ENCODE assay signal across 8 mouse cellular contexts in genomic region chr15:32779274-32779615, GRCm38 (mm10).
DNase-seq lines count a peak whose midpoint lies in the region; ATAC-seq and TF ChIP-seq lines count a peak whose summit lies in the region.
"Not testable (repeated sequence)": the region's sequence is repeated elsewhere in the genome, so short reads cannot be mapped to it uniquely, and the experiment has no call there.

No protein-coding gene starts in this region.

- not testable (repeated sequence) for DNase-seq in cerebellum, adult 2 months; intestine, embryonic 14.5 days (ENCODE audit: low spot score); limb, embryonic 10.5 days (ENCODE audit: low spot score); liver, postnatal 0 days

- H3K4me3 ChIP-seq in cerebellum, adult 2 months (replicated peaks; ENCODE audit: insufficient read depth, low read depth, low read length): peak overlapping the region; percentile 46
- peak overlapping the region; percentile 52 for H3K4me3 ChIP-seq in forebrain, embryonic 13.5 days
- peak overlapping the region; percentile 59 for H3K4me3 ChIP-seq in heart, embryonic 15.5 days
- peak overlapping the region; percentile 65 for H3K4me3 ChIP-seq in intestine, embryonic 14.5 days (ENCODE audit: low read depth, low read length)
- peak overlapping the region; percentile 62 for H3K4me3 ChIP-seq in limb, embryonic 10.5 days
- peak overlapping the region; percentile 40 for H3K4me3 ChIP-seq in liver, postnatal 0 days (ENCODE audit: low read depth, low read length)
- H3K4me3 ChIP-seq in midbrain, embryonic 15.5 days: peak overlapping the region; percentile 65
- H3K4me3 ChIP-seq in stomach, embryonic 15.5 days (replicated peaks): peak overlapping the region; percentile 55

- not testable (repeated sequence) for H3K36me3 ChIP-seq in forebrain, embryonic 13.5 days (ENCODE audit: poor library complexity, severe bottlenecking); heart, embryonic 15.5 days; intestine, embryonic 14.5 days (ENCODE audit: control insufficient read depth, insufficient read depth, low read length); limb, embryonic 10.5 days; liver, postnatal 0 days (replicated peaks; ENCODE audit: insufficient read depth, low read length); midbrain, embryonic 15.5 days (replicated peaks); stomach, embryonic 15.5 days

- TF ChIP-seq CTCF in cerebellum, adult 2 months (IDR thresholded peaks at IDR 0.05; ENCODE audit: borderline replicate concordance, insufficient read depth, low read depth, low read length); liver, postnatal 0 days (IDR thresholded peaks at IDR 0.05; ENCODE audit: low read depth): not testable (repeated sequence)

- not testable (repeated sequence) for TF ChIP-seq EP300 in liver, postnatal 0 days (IDR thresholded peaks at IDR 0.05; ENCODE audit: low read depth)

- H3K4me2 ChIP-seq in forebrain, embryonic 13.5 days: peak overlapping the region; percentile 77
- peak overlapping the region; percentile 78 for H3K4me2 ChIP-seq in heart, embryonic 15.5 days
- peak overlapping the region; percentile 53 for H3K4me2 ChIP-seq in intestine, embryonic 14.5 days (ENCODE audit: low read length)
- peak overlapping the region; percentile 68 for H3K4me2 ChIP-seq in liver, postnatal 0 days (ENCODE audit: low read depth, low read length)
- peak overlapping the region; percentile 74 for H3K4me2 ChIP-seq in midbrain, embryonic 15.5 days
- peak overlapping the region; percentile 67 for H3K4me2 ChIP-seq in stomach, embryonic 15.5 days

- not testable (repeated sequence) for TF ChIP-seq POLR2A in cerebellum, adult 2 months (IDR thresholded peaks at IDR 0.05; ENCODE audit: borderline replicate concordance, insufficient read depth, low read length)

- H3K9me3 ChIP-seq in forebrain, embryonic 13.5 days (replicated peaks); heart, embryonic 15.5 days (replicated peaks); intestine, embryonic 14.5 days (ENCODE audit: control insufficient read depth, low read length); limb, embryonic 10.5 days (replicated peaks); liver, postnatal 0 days (ENCODE audit: low read length); midbrain, embryonic 15.5 days; stomach, embryonic 15.5 days: not testable (repeated sequence)

- peak overlapping the region; percentile 31; the same call in 1 of the 2 replicates for H3K27ac ChIP-seq in cerebellum, adult 2 months (ENCODE audit: insufficient read depth, low read length)
- not testable (repeated sequence) for H3K27ac ChIP-seq in forebrain, embryonic 13.5 days; liver, postnatal 0 days (ENCODE audit: low read depth)
- H3K27ac ChIP-seq in heart, embryonic 15.5 days: peak overlapping the region; percentile 53
- H3K27ac ChIP-seq in intestine, embryonic 14.5 days (ENCODE audit: low read depth): peak overlapping the region; percentile 74
- peak overlapping the region; percentile 82 for H3K27ac ChIP-seq in limb, embryonic 10.5 days
- peak overlapping the region; percentile 74 for H3K27ac ChIP-seq in midbrain, embryonic 15.5 days
- H3K27ac ChIP-seq in stomach, embryonic 15.5 days: peak overlapping the region; percentile 88

- peak overlapping the region; percentile 55 for H3K9ac ChIP-seq in forebrain, embryonic 13.5 days
- H3K9ac ChIP-seq in heart, embryonic 15.5 days: peak overlapping the region; percentile 53
- peak overlapping the region; percentile 63 for H3K9ac ChIP-seq in intestine, embryonic 14.5 days (ENCODE audit: low read length)
- H3K9ac ChIP-seq in liver, postnatal 0 days (replicated peaks): not testable (repeated sequence)
- H3K9ac ChIP-seq in midbrain, embryonic 15.5 days: peak overlapping the region; percentile 63
- peak overlapping the region; percentile 68 for H3K9ac ChIP-seq in stomach, embryonic 15.5 days

- ATAC-seq in forebrain, embryonic 13.5 days; liver, postnatal 0 days; stomach, embryonic 15.5 days (ENCODE audit: insufficient read depth, low FRiP score, low read depth): not testable (repeated sequence)
- ATAC-seq in heart, embryonic 15.5 days (replicated peaks; ENCODE audit: insufficient number of reproducible peaks, insufficient read depth, low FRiP score, low read depth): peak; percentile 43; the same call in 1 of the 2 replicates
- ATAC-seq in intestine, embryonic 14.5 days (replicated peaks; ENCODE audit: low FRiP score, low TSS enrichment, low read depth): peak; percentile 35
- peak; percentile 64 for ATAC-seq in midbrain, embryonic 15.5 days (replicated peaks)

- WGBS in cerebellum, adult 2 months: 1% methylated on average over 11 of the region's 11 CpGs
- 4% methylated on average over 11 of the region's 11 CpGs for WGBS in forebrain, embryonic 13.5 days
- WGBS in heart, embryonic 15.5 days: 7% methylated on average over 11 of the region's 11 CpGs
- WGBS in intestine, embryonic 14.5 days: 2% methylated on average over 11 of the region's 11 CpGs
- WGBS in limb, embryonic 10.5 days: 10% methylated on average over 11 of the region's 11 CpGs
- WGBS in liver, postnatal 0 days (ENCODE audit: insufficient replicate concordance): 5% methylated on average over 11 of the region's 11 CpGs
- 2% methylated on average over 11 of the region's 11 CpGs for WGBS in midbrain, embryonic 15.5 days
- 6% methylated on average over 11 of the region's 11 CpGs for WGBS in stomach, embryonic 15.5 days

- H3K27me3 ChIP-seq in cerebellum, adult 2 months (ENCODE audit: control insufficient read depth, insufficient read depth, low read length); forebrain, embryonic 13.5 days; heart, embryonic 15.5 days; intestine, embryonic 14.5 days (replicated peaks; ENCODE audit: control insufficient read depth, insufficient read depth, low read length); limb, embryonic 10.5 days (ENCODE audit: low read depth, poor library complexity, severe bottlenecking); liver, postnatal 0 days (ENCODE audit: insufficient read depth, low read length); midbrain, embryonic 15.5 days (replicated peaks); stomach, embryonic 15.5 days (replicated peaks): not testable (repeated sequence)

- not testable (repeated sequence) for H3K4me1 ChIP-seq in cerebellum, adult 2 months (ENCODE audit: control insufficient read depth, insufficient read depth, low read length); forebrain, embryonic 13.5 days; heart, embryonic 15.5 days (replicated peaks); intestine, embryonic 14.5 days (replicated peaks; ENCODE audit: control insufficient read depth, insufficient read depth, low read length); limb, embryonic 10.5 days; liver, postnatal 0 days (ENCODE audit: insufficient read depth); midbrain, embryonic 15.5 days; stomach, embryonic 15.5 days
